8 mouse cellular contexts compared by ENCODE assay signal in genomic region chr2:119799181-119799960, GRCm38 (mm10). TPM values are rescaled to one million over a fixed set of nuclear protein-coding genes. Genes with fewer than 3 reads are reported as not detected.
DNase-seq lines count a peak whose midpoint lies in the region; ATAC-seq and TF ChIP-seq lines count a peak whose summit lies in the region.

No protein-coding gene starts in this region.

- peak overlapping the region; percentile 75 for H3K4me3 ChIP-seq in embryonic facial prominence, embryonic 15.5 days (replicated peaks)
- peak overlapping the region; percentile 88 for H3K4me3 ChIP-seq in hindbrain, embryonic 11.5 days (ENCODE audit: low read depth, low read length)
- H3K4me3 ChIP-seq in liver, adult 2 months (ENCODE audit: insufficient read depth, low read depth, low read length) = peak overlapping the region; percentile 62

- no peaks in the 10 kb centered on the region for H3K9me3 ChIP-seq in embryonic facial prominence, embryonic 15.5 days (replicated peaks)
- no peaks in the 10 kb centered on the region for H3K9me3 ChIP-seq in hindbrain, embryonic 11.5 days (ENCODE audit: control insufficient read depth, low read length)

- H3K4me1 ChIP-seq in embryonic facial prominence, embryonic 15.5 days = peaks cover 45% of the 10 kb centered on the region
- peaks cover 19% of the 10 kb centered on the region for H3K4me1 ChIP-seq in hindbrain, embryonic 11.5 days (replicated peaks; ENCODE audit: control insufficient read depth, insufficient read depth, low read length)
- peaks cover 2% of the 10 kb centered on the region; the same call in 1 of the 2 replicates for H3K4me1 ChIP-seq in liver, adult 2 months (ENCODE audit: control insufficient read depth, insufficient read depth, low read length)

- H3K79me2 ChIP-seq in liver, adult 2 months (ENCODE audit: control insufficient read depth, insufficient read depth, low read length) = no peaks in the 10 kb centered on the region

- H3K27ac ChIP-seq in embryonic facial prominence, embryonic 15.5 days (replicated peaks) = peak overlapping the region; percentile 61
- peak overlapping the region; percentile 53; the same call in 1 of the 2 replicates for H3K27ac ChIP-seq in hindbrain, embryonic 11.5 days (ENCODE audit: low read depth, low read length)
- no peak overlapping the region for H3K27ac ChIP-seq in liver, adult 2 months (replicated peaks; ENCODE audit: insufficient read depth, low read depth, low read length)

- H3K36me3 ChIP-seq in embryonic facial prominence, embryonic 15.5 days = peaks cover 5% of the 10 kb centered on the region
- no peaks in the 10 kb centered on the region for H3K36me3 ChIP-seq in hindbrain, embryonic 11.5 days (ENCODE audit: control insufficient read depth, insufficient read depth, low read length)
- no peaks in the 10 kb centered on the region for H3K36me3 ChIP-seq in liver, adult 2 months (ENCODE audit: control insufficient read depth, insufficient read depth, low read length)

- no peak for TF ChIP-seq CTCF in liver, adult 2 months (IDR thresholded peaks at IDR 0.05; ENCODE audit: low read depth, low read length)

- peak; percentile 95 for DNase-seq in heart, adult 11 months
- no peak for DNase-seq in heart, postnatal 25 days (ENCODE audit: low spot score)
- peak; percentile 67 for DNase-seq in adrenal gland, postnatal 10 days
- peak; percentile 68 for DNase-seq in hindbrain, embryonic 11.5 days (ENCODE audit: low spot score)
- DNase-seq in liver, adult 2 months (ENCODE audit: extremely low read depth, low read depth, low spot score) = no peak
- peak; percentile 55 for DNase-seq in naive thymus-derived CD4-positive, alpha-beta T cell, adult 2 months (ENCODE audit: low read depth)
- DNase-seq in urinary bladder, adult 2 months (ENCODE audit: low spot score) = peak; percentile 41

- TF ChIP-seq POLR2A in liver, adult 2 months (IDR thresholded peaks at IDR 0.05; ENCODE audit: extremely low read depth, insufficient read depth, low read length) = no peak

- WGBS in embryonic facial prominence, embryonic 15.5 days = under 1% methylated on average over 64 of the region's 89 CpGs
- WGBS in hindbrain, embryonic 11.5 days = 0% methylated on average over 17 of the region's 89 CpGs
- under 1% methylated on average over 50 of the region's 89 CpGs for WGBS in liver, adult 2 months

- peak overlapping the region; percentile 92 for H3K4me2 ChIP-seq in embryonic facial prominence, embryonic 15.5 days (replicated peaks)
- peak overlapping the region; percentile 98 for H3K4me2 ChIP-seq in hindbrain, embryonic 11.5 days (replicated peaks; ENCODE audit: low read depth, low read length)

- peak overlapping the region; percentile 74 for H3K9ac ChIP-seq in embryonic facial prominence, embryonic 15.5 days
- H3K9ac ChIP-seq in hindbrain, embryonic 11.5 days (ENCODE audit: low read depth, low read length) = peak overlapping the region; percentile 91
- peak overlapping the region; percentile 79 for H3K9ac ChIP-seq in liver, adult 2 months (ENCODE audit: low read depth, low read length)

- peaks cover 18% of the 10 kb centered on the region for H3K27me3 ChIP-seq in embryonic facial prominence, embryonic 15.5 days
- peaks cover 9% of the 10 kb centered on the region; the same call in 1 of the 2 replicates for H3K27me3 ChIP-seq in hindbrain, embryonic 11.5 days (ENCODE audit: control insufficient read depth, insufficient read depth, low read length)
- H3K27me3 ChIP-seq in liver, adult 2 months (ENCODE audit: control insufficient read depth, insufficient read depth, low read length) = peaks cover 14% of the 10 kb centered on the region

- intact Hi-C loops in heart, postnatal 25 days (cut with DNase I) = loop anchor here (5.0 kb wide), 1 partner anchor 98 kb away; the partner anchor contains the start of gene Mga

- ATAC-seq in embryonic facial prominence, embryonic 15.5 days (ENCODE audit: insufficient number of reproducible peaks, low FRiP score, low TSS enrichment, low read depth) = peak; percentile 73
- peak; percentile 51 for ATAC-seq in hindbrain, embryonic 11.5 days (ENCODE audit: low FRiP score)

RNA-seq across cellular contexts. Expression of gene Tyro3, which starts 1.8 kb away (rescaled TPM):
- total RNA-seq in heart, postnatal 25 days (2021) = 1 to 10 TPM; 1.2 to 1.3 TPM
- 1 to 10 TPM; 6.0 to 8.8 TPM for total RNA-seq in adrenal gland, postnatal 10 days (2021)
- 31.2 and 31.8 TPM in 2 replicates for polyA plus RNA-seq in embryonic facial prominence, embryonic 15.5 days (2015; fragmentation: Nextera tagmentation; extraction: Ambion mirVana)
- 16.6 and 17.5 TPM in 2 replicates for polyA plus RNA-seq in hindbrain, embryonic 11.5 days (2014; fragmentation: Nextera tagmentation; extraction: Ambion mirVana)
- 0.18 and 0.34 TPM in 2 replicates for total RNA-seq in liver, adult 2 months (2014; rRNA removed)
- 0.14 and 0.39 TPM in 2 replicates for polyA plus RNA-seq in liver, adult 2 months (2012; rRNA removed)
- 30.0 and 38.1 TPM in 2 replicates for polyA plus RNA-seq in urinary bladder, adult 2 months (2012; rRNA removed)

RNA-seq across cellular contexts. Expression of gene Rpap1, which starts 12.0 kb away (rescaled TPM):
- 10 to 100 TPM; 13.7 to 14.2 TPM for total RNA-seq in heart, postnatal 25 days (2021)
- 10 to 100 TPM; 17.0 to 21.6 TPM for total RNA-seq in adrenal gland, postnatal 10 days (2021)
- polyA plus RNA-seq in embryonic facial prominence, embryonic 15.5 days (2015; fragmentation: Nextera tagmentation; extraction: Ambion mirVana) = 24.5 and 25.8 TPM in 2 replicates
- polyA plus RNA-seq in hindbrain, embryonic 11.5 days (2014; fragmentation: Nextera tagmentation; extraction: Ambion mirVana) = 19.0 and 19.9 TPM in 2 replicates
- total RNA-seq in liver, adult 2 months (2014; rRNA removed) = 2.4 and 3.3 TPM in 2 replicates
- 6.2 and 10.5 TPM in 2 replicates for polyA plus RNA-seq in liver, adult 2 months (2012; rRNA removed)
- 12.0 and 13.7 TPM in 2 replicates for polyA plus RNA-seq in urinary bladder, adult 2 months (2012; rRNA removed)

RNA-seq across cellular contexts. Expression of gene Ltk, which starts 39.1 kb away (rescaled TPM):
- total RNA-seq in heart, postnatal 25 days (2021) = not detected
- 1 to 10 TPM in 1 of 2 experiments, under 1 TPM in 1; 0.57 to 1.3 TPM for total RNA-seq in adrenal gland, postnatal 10 days (2021)
- polyA plus RNA-seq in embryonic facial prominence, embryonic 15.5 days (2015; fragmentation: Nextera tagmentation; extraction: Ambion mirVana) = 0.24 and 0.49 TPM in 2 replicates
- 0.08 and 0.46 TPM in 2 replicates for polyA plus RNA-seq in hindbrain, embryonic 11.5 days (2014; fragmentation: Nextera tagmentation; extraction: Ambion mirVana)
- 0.07 TPM in 1 of 2 replicates, not detected in the other for total RNA-seq in liver, adult 2 months (2014; rRNA removed)
- polyA plus RNA-seq in liver, adult 2 months (2012; rRNA removed) = 0.10 and 0.66 TPM in 2 replicates
- 0.19 and 0.34 TPM in 2 replicates for polyA plus RNA-seq in urinary bladder, adult 2 months (2012; rRNA removed)

RNA-seq across cellular contexts. Expression of gene Itpka, which starts 57.2 kb away (rescaled TPM):
- under 1 TPM; 0.57 to 0.78 TPM for total RNA-seq in heart, postnatal 25 days (2021)
- total RNA-seq in adrenal gland, postnatal 10 days (2021) = 10 to 100 TPM in 1 of 2 experiments, 1 to 10 TPM in 1; 9.8 to 12.4 TPM
- 1.7 and 2.0 TPM in 2 replicates for polyA plus RNA-seq in embryonic facial prominence, embryonic 15.5 days (2015; fragmentation: Nextera tagmentation; extraction: Ambion mirVana)
- polyA plus RNA-seq in hindbrain, embryonic 11.5 days (2014; fragmentation: Nextera tagmentation; extraction: Ambion mirVana) = 0.60 and 0.89 TPM in 2 replicates
- total RNA-seq in liver, adult 2 months (2014; rRNA removed) = 0.65 and 1.8 TPM in 2 replicates
- polyA plus RNA-seq in liver, adult 2 months (2012; rRNA removed) = 1.7 and 3.6 TPM in 2 replicates
- 0.55 and 0.75 TPM in 2 replicates for polyA plus RNA-seq in urinary bladder, adult 2 months (2012; rRNA removed)

Comparison
In these comparisons a context has a peak if more than half of its experiments do, and no peak if none do; other contexts are left out.
1. DNase-seq: peak in heart, adult 11 months (single experiment), adrenal gland, postnatal 10 days (single experiment), hindbrain, embryonic 11.5 days (single experiment), naive thymus-derived CD4-positive, alpha-beta T cell, adult 2 months (single experiment) and urinary bladder, adult 2 months (single experiment); none in heart, postnatal 25 days (single experiment) and liver, adult 2 months (single experiment).
2. RNA of gene Tyro3, which starts 1.8 kb away (polyA plus RNA-seq): 30.0 to 38.1 TPM in urinary bladder, adult 2 months, 31.2 to 31.8 TPM in embryonic facial prominence, embryonic 15.5 days and 16.6 to 17.5 TPM in hindbrain, embryonic 11.5 days; 0.14 to 0.39 TPM in liver, adult 2 months; every median in the first group is over 10 times any median in the second.
3. Peak in every context shown above with its lines, with median percentiles within 50 percentile points of each other: H3K4me3 ChIP-seq and H3K9ac ChIP-seq.